Mouse (Mus musculus) liver, postnatal 0 days (tissue): Measurements from ENCODE around the gene Ugt1a9. TPM values are rescaled to one million over a fixed set of nuclear protein-coding genes. Genes with fewer than 3 reads are reported as not detected.

Experiments used
- ATAC-seq: fragments of 200-750 bp; cut with Nextera tagmentation; 2 replicates; pipeline ENCODE4 v1.8.0; 2017; ENCODE audit warnings: mild to moderate bottlenecking, moderate library complexity
- DNase-seq: peaks from one replicate; pipeline ENCODE4 v3.0.0-alpha.2; 2016
- H3K27ac ChIP-seq: fragments of 300-500 bp; sonication (generic); 2 replicates; pipeline ENCODE4 v1.5.1; 2014; ENCODE audit warnings: antibody characterized with exemption, moderate library complexity, mild to moderate bottlenecking, low read depth
- H3K27me3 ChIP-seq: fragments of 300-500 bp; sonication (generic); 2 replicates; pipeline ENCODE4 v1.6.1; 2014; ENCODE audit warnings: low read length, control low read depth, mixed read lengths; ENCODE audit not compliant: insufficient read depth
- H3K36me3 ChIP-seq: fragments of 300-500 bp; sonication (generic); replicated peaks from 2 replicates; pipeline ENCODE4 v1.6.1; 2014; ENCODE audit warnings: mild to moderate bottlenecking, control low read depth, low read length, moderate library complexity, mixed read lengths; ENCODE audit not compliant: insufficient read depth
- H3K4me1 ChIP-seq: fragments of 300-500 bp; sonication (generic); 2 replicates; pipeline ENCODE4 v1.6.1; 2014; ENCODE audit warnings: antibody characterized with exemption, mild to moderate bottlenecking, control low read depth; ENCODE audit not compliant: insufficient read depth
- H3K4me2 ChIP-seq: fragments of 300-500 bp; sonication (generic); 2 replicates; pipeline ENCODE4 v1.6.1; 2014; ENCODE audit warnings: low read depth, mild to moderate bottlenecking, low read length, moderate library complexity, mixed read lengths
- H3K4me3 ChIP-seq: fragments of 300-500 bp; sonication (generic); 2 replicates; pipeline ENCODE4 v1.5.1; 2014; ENCODE audit warnings: low read depth, low read length
- H3K9ac ChIP-seq: fragments of 300-500 bp; sonication (generic); replicated peaks from 2 replicates; pipeline ENCODE4 v1.6.1; 2014; ENCODE audit warnings: mild to moderate bottlenecking, moderate library complexity
- H3K9me3 ChIP-seq: fragments of 300-500 bp; sonication (generic); 2 replicates; pipeline ENCODE4 v1.6.1; 2016; ENCODE audit warnings: mild to moderate bottlenecking, control low read depth, low read length, mixed read lengths
- CTCF ChIP-seq: sonication (generic); IDR thresholded peaks from 2 replicates; pipeline ENCODE4 v1.5.1; 2016; ENCODE audit warnings: antibody characterized with exemption, low read depth
- EP300 ChIP-seq: IDR thresholded peaks from 2 replicates; pipeline ENCODE4 v1.6.1; 2016; ENCODE audit warnings: antibody characterized with exemption, low read depth, mild to moderate bottlenecking
- WGBS: fragments of 180-500 bp; shearing (Covaris S2); extraction: QIAGEN DNeasy Blood & Tissue Kit; methylation state at CpG from one replicate; pipeline ENCODE4 v1.1.7; 2014; ENCODE audit not compliant: insufficient replicate concordance; 5-methylcytosine and 5-hydroxymethylcytosine counted together
- polyA plus RNA-seq: library from polyadenylated mRNA; unstranded; fragments of >200 nt; fragmentation: Nextera tagmentation; extraction: Ambion mirVana; gene quantifications from 2 replicates; pipeline ENCODE4 v1.2.1, GENCODE M21; 2015

The Ugt1a9 gene
- polyA plus RNA-seq, 1 experiment from 2014 or later = 0.54 TPM

- H3K4me2 ChIP-seq = no peak overlapping the region
- 41% methylated on average over 5 of the region's 5 CpGs for WGBS
- H3K4me3 ChIP-seq = no peak overlapping the region
- peaks cover 29% of the 10 kb centered on the region for H3K9me3 ChIP-seq
- ATAC-seq (no peak), DNase-seq (no peak)
- TF ChIP-seq EP300 (no peak), CTCF (no peak)
- no peaks in the 10 kb centered on the region; the same call in 1 of the 2 replicates for H3K4me1 ChIP-seq
- H3K9ac ChIP-seq = no peak overlapping the region
- no peaks in the 10 kb centered on the region for H3K27me3 ChIP-seq
- H3K27ac ChIP-seq = no peak overlapping the region
- no peaks in the 10 kb centered on the region for H3K36me3 ChIP-seq
These were observed 164.0 kb downstream of the Ugt1a9 start for GRCm38 (mm10) chr1:88234646-88235045.

- Histone ChIP-seq H3K4me2 (no peak overlapping the region), H3K4me1 (no peaks in the 10 kb centered on the region; the same call in 1 of the 2 replicates), H3K27ac (no peak overlapping the region), H3K27me3 (no peaks in the 10 kb centered on the region), H3K9ac (no peak overlapping the region), H3K9me3 (peaks cover 29% of the 10 kb centered on the region), H3K4me3 (no peak overlapping the region), H3K36me3 (no peaks in the 10 kb centered on the region)
- WGBS = 58% methylated on average over 11 of the region's 11 CpGs
- TF ChIP-seq EP300 (no peak), CTCF (no peak)
- DNase-seq = no peak
- no peak for ATAC-seq
These were observed 164.7 kb downstream of the Ugt1a9 start for GRCm38 (mm10) chr1:88235046-88235893.

GRCm38 (mm10) chr1:88235894-88236415 lies 165.4 kb downstream of the Ugt1a9 start:
- Histone ChIP-seq H3K4me1 (no peaks in the 10 kb centered on the region; the same call in 1 of the 2 replicates), H3K4me2 (no peak overlapping the region), H3K27me3 (no peaks in the 10 kb centered on the region), H3K4me3 (no peak overlapping the region), H3K27ac (no peak overlapping the region), H3K9ac (no peak overlapping the region), H3K9me3 (peaks cover 35% of the 10 kb centered on the region), H3K36me3 (no peaks in the 10 kb centered on the region)
- ATAC-seq (no peak), DNase-seq (no peak)
- 47% methylated on average over 4 of the region's 4 CpGs for WGBS
- TF ChIP-seq CTCF = no peak
- no peak for TF ChIP-seq EP300

GRCm38 (mm10) chr1:88237311-88237710 lies 166.7 kb downstream of the Ugt1a9 start:
- peak; percentile 76 for DNase-seq
- ATAC-seq = peak; percentile 70

GRCm38 (mm10) chr1:88238771-88239170 lies 168.2 kb downstream of the Ugt1a9 start:
- H3K4me3 ChIP-seq = no peak overlapping the region
- H3K27me3 ChIP-seq = no peaks in the 10 kb centered on the region
- no peak overlapping the region for H3K9ac ChIP-seq
- H3K36me3 ChIP-seq = no peaks in the 10 kb centered on the region
- ATAC-seq (no peak), DNase-seq (no peak)
- H3K4me1 ChIP-seq = no peaks in the 10 kb centered on the region; the same call in 1 of the 2 replicates
- no peak overlapping the region for H3K4me2 ChIP-seq
- H3K27ac ChIP-seq = no peak overlapping the region
- H3K9me3 ChIP-seq = peaks cover 35% of the 10 kb centered on the region
- no peak for TF ChIP-seq CTCF
- TF ChIP-seq EP300 = no peak
- 73% methylated on average over 6 of the region's 6 CpGs for WGBS

More at GRCm38 (mm10) chr1:88237311-88237710, 166.7 kb downstream of the Ugt1a9 start:
- Histone ChIP-seq H3K27ac (no peak overlapping the region), H3K36me3 (no peaks in the 10 kb centered on the region), H3K4me2 (no peak overlapping the region), H3K9ac (no peak overlapping the region), H3K9me3 (peaks cover 35% of the 10 kb centered on the region), H3K27me3 (no peaks in the 10 kb centered on the region), H3K4me3 (no peak overlapping the region), H3K4me1 (no peaks in the 10 kb centered on the region; the same call in 1 of the 2 replicates)
- no peak for TF ChIP-seq CTCF
- no peak for TF ChIP-seq EP300
- 63% methylated on average over 5 of the region's 5 CpGs for WGBS

GRCm38 (mm10) chr1:88240072-88240471 lies 169.5 kb downstream of the Ugt1a9 start:
- Histone ChIP-seq H3K4me2 (no peak overlapping the region), H3K27me3 (no peaks in the 10 kb centered on the region), H3K27ac (no peak overlapping the region), H3K36me3 (no peaks in the 10 kb centered on the region), H3K9me3 (peaks cover 35% of the 10 kb centered on the region), H3K4me1 (no peaks in the 10 kb centered on the region; the same call in 1 of the 2 replicates), H3K4me3 (no peak overlapping the region), H3K9ac (no peak overlapping the region)
- WGBS = 60% methylated on average over 5 of the region's 5 CpGs
- ATAC-seq (no peak), DNase-seq (no peak)
- TF ChIP-seq CTCF = no peak
- no peak for TF ChIP-seq EP300
